Mouse (Mus musculus) heart, postnatal 0 days (tissue): ENCODE data around the gene B3galt6. TPM values are rescaled to one million over a fixed set of nuclear protein-coding genes. Genes with fewer than 3 reads are reported as not detected.

Experiments used
- ATAC-seq: fragments of 200-750 bp; cut with Nextera tagmentation; 2 replicates; pipeline ENCODE4 v1.8.0; 2017; ENCODE audit warnings: low read depth, moderate number of reproducible peaks, moderate library complexity; ENCODE audit not compliant: insufficient read depth
- DNase-seq: peaks from one replicate; pipeline ENCODE4 v3.0.0-alpha.2; 2016; ENCODE audit warnings: low spot score
- H3K27ac ChIP-seq: fragments of 300-500 bp; sonication (generic); 2 replicates; pipeline ENCODE4 v1.5.1; 2014; ENCODE audit warnings: low read depth, mild to moderate bottlenecking
- H3K27me3 ChIP-seq: fragments of 300-500 bp; sonication (generic); 2 replicates; pipeline ENCODE4 v1.6.1; 2014; ENCODE audit warnings: low read length, mixed read lengths; ENCODE audit not compliant: control insufficient read depth, insufficient read depth
- H3K36me3 ChIP-seq: fragments of 300-500 bp; sonication (generic); replicated peaks from 2 replicates; pipeline ENCODE4 v1.6.1; 2014; ENCODE audit warnings: low read length, mixed read lengths; ENCODE audit not compliant: control insufficient read depth, insufficient read depth
- H3K4me1 ChIP-seq: fragments of 300-500 bp; sonication (generic); 2 replicates; pipeline ENCODE4 v1.6.1; 2014; ENCODE audit warnings: antibody characterized with exemption; ENCODE audit not compliant: control insufficient read depth, insufficient read depth
- H3K4me2 ChIP-seq: fragments of 300-500 bp; sonication (generic); 2 replicates; pipeline ENCODE4 v1.6.1; 2014; ENCODE audit warnings: low read depth, mild to moderate bottlenecking, low read length, moderate library complexity
- H3K4me3 ChIP-seq: fragments of 300-500 bp; sonication (generic); 2 replicates; pipeline ENCODE4 v1.5.1; 2014; ENCODE audit warnings: low read depth, low read length
- H3K9ac ChIP-seq: fragments of 300-500 bp; sonication (generic); replicated peaks from 2 replicates; pipeline ENCODE4 v1.6.1; 2014; ENCODE audit warnings: low read depth, low read length, mixed read lengths
- H3K9me3 ChIP-seq: fragments of 300-500 bp; sonication (generic); replicated peaks from 2 replicates; pipeline ENCODE4 v1.6.1; 2016; ENCODE audit warnings: low read length; ENCODE audit not compliant: control insufficient read depth
- CTCF ChIP-seq: IDR thresholded peaks from 2 replicates; pipeline ENCODE4 v1.5.1; 2016; ENCODE audit warnings: antibody characterized with exemption, control low read depth, low read depth
- EP300 ChIP-seq: IDR thresholded peaks from 2 replicates; pipeline ENCODE4 v1.6.1; 2016; ENCODE audit warnings: antibody characterized with exemption, low read depth
- WGBS: fragments of 180-500 bp; shearing (Covaris S2); extraction: QIAGEN DNeasy Blood & Tissue Kit; methylation state at CpG from one replicate; pipeline ENCODE4 v1.1.7; 2014; 5-methylcytosine and 5-hydroxymethylcytosine counted together
- polyA plus RNA-seq: library from polyadenylated mRNA; unstranded; fragments of >200 nt; fragmentation: Nextera tagmentation; extraction: Ambion mirVana; gene quantifications from 2 replicates; pipeline ENCODE4 v1.2.1, GENCODE M21; 2015
- total RNA-seq: library from RNA; depleted of rRNA; stranded (reverse); fragments of >200 nt; gene quantifications from 2 replicates; pipeline ENCODE4 v1.2.3, GENCODE M21; 2014; ENCODE audit warnings: low replicate concordance

B3galt6 gene
- total and polyA plus RNA-seq, 2 experiments from 2014 or later, result 5.7 to 11.2 TPM

DNA sequence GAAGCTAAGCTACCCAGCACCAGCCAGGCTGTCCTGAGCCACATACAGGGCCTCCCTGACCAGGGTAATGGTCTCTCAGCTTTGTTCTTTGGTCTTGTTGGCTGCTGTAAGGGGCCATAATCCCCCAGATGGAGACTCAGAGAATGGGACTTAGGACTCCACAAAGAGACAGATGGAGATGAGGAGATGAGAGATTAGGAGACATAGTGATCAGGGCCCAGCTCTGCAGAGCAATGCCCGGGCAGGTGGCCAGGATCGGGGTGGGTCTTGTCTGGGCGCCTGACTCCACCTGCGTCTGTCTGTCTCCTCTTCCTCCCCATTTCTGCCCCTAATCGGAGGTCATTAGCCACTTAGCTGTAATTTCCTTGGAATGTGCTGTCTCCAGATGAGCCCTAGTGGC, 22.2 kb downstream of the B3galt6 start:
- Histone ChIP-seq H3K9ac (no peak overlapping the region), H3K4me1 (no peaks in the 10 kb centered on the region), H3K9me3 (no peaks in the 10 kb centered on the region), H3K4me2 (no peak overlapping the region), H3K27me3 (no peaks in the 10 kb centered on the region), H3K27ac (no peak overlapping the region), H3K4me3 (no peak overlapping the region), H3K36me3 (no peaks in the 10 kb centered on the region)
- ATAC-seq, result no peak
- no peak for TF ChIP-seq EP300
- TF ChIP-seq CTCF, result no peak
- no peak for DNase-seq
- WGBS, result 69% methylated on average over 5 of the region's 5 CpGs

DNA sequence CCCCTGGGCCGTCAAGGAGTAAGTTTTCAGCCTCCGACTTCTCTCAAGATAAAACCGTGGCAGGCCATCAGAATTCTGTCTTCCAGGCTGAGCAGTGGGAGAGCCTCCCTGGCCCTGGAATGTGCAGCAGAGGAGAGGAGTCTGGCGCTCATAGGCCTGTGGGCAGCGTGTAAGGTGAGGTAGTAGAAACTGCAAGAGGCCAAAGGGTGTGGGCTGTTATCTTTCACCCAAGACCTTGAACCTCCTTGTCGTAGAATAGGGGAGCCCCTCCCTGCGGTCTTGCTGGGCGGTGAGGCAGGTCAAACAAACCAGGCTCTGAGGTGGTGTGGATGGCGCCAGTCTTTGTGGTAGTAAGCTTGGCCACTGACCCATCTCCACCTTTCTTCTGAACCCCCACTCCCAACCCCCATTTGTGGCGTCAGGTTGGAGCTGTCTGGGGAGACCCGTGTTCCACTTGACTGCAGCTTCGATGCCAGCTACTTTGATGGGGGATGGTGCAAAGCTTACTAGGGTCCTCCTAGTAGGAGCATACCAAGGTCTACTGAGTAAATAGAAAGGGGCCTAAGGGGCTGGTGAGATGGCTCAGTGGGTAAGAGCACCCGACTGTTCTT, 23.3 kb downstream of the B3galt6 start:
- no peaks in the 10 kb centered on the region for H3K4me1 ChIP-seq
- 67% methylated on average over 13 of the region's 13 CpGs for WGBS

DNA sequence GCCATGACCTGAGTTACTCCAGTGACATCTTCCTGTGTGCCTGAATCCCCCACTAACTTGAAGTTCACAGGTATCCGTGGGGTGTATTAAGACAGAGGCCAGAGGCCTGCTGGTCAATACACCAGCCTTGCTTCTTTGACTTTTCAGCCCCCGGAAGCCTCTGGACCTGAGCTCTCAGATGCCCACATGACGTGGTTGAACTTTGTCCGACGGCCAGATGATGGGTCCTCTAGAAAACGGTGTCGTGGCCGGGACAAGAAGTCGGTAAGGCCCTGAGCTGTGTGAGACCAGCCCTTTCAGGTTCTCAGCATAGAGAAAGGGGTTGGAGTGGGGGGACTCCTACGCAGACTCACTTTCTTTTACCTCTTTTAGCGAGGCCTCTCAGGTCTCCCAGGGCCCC, 28.1 kb downstream of the B3galt6 start:
- H3K27me3 ChIP-seq, result no peaks in the 10 kb centered on the region
- ATAC-seq (no peak), DNase-seq (no peak)
- H3K4me2 ChIP-seq, result no peak overlapping the region
- TF ChIP-seq EP300 (no peak), CTCF (no peak)
- no peak overlapping the region for H3K4me3 ChIP-seq
- 87% methylated on average over 11 of the region's 11 CpGs for WGBS
- no peaks in the 10 kb centered on the region for H3K9me3 ChIP-seq
- peaks cover 7% of the 10 kb centered on the region; the same call in 1 of the 2 replicates for H3K36me3 ChIP-seq
- 0 out of 2 replicates have a peak overlapping the region, but pooled peaks have one; percentile 15 for H3K9ac ChIP-seq
- no peak overlapping the region for H3K27ac ChIP-seq
- 0 out of 2 replicates have a peak, but pooled peaks cover 5% of the 10 kb centered on the region for H3K4me1 ChIP-seq

More for the DNA sequence above, 23.3 kb downstream of the B3galt6 start:
- no peak overlapping the region for H3K4me2 ChIP-seq
- TF ChIP-seq CTCF, result no peak
- no peak for TF ChIP-seq EP300
- no peaks in the 10 kb centered on the region for H3K27me3 ChIP-seq
- DNase-seq (no peak), ATAC-seq (no peak)
- H3K4me3 ChIP-seq, result no peak overlapping the region
- no peak overlapping the region for H3K9ac ChIP-seq
- H3K9me3 ChIP-seq, result no peaks in the 10 kb centered on the region
- no peak overlapping the region for H3K27ac ChIP-seq
- peaks cover 7% of the 10 kb centered on the region; the same call in 1 of the 2 replicates for H3K36me3 ChIP-seq

DNA sequence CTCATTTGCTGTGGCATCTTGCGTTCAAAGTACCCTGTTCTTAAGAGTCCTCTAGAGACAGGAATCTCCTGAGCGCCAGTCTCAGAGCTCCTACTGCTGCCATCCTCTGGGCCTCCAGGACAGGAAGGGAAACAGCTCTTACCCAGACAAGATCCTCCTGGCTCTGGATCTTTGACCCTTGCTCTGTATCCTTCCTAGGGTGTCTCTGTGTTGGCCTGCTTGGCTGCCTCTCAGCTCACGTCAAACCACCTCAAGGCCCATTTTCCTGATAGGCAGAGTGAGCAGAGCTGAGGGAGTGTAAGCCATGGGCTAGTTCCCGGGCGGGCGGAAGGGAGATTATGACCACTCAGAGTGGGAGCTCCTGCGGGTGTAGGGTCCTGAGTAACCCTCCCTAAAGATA, 29.3 kb downstream of the B3galt6 start:
- DNase-seq (no peak), ATAC-seq (no peak)
- TF ChIP-seq EP300 (no peak), CTCF (no peak)
- WGBS, result 59% methylated on average over 7 of the region's 7 CpGs
- H3K4me1 ChIP-seq, result 0 out of 2 replicates have a peak, but pooled peaks cover 5% of the 10 kb centered on the region
- no peak overlapping the region for H3K27ac ChIP-seq
- peak overlapping the region; percentile 87 for H3K4me2 ChIP-seq
- no peaks in the 10 kb centered on the region for H3K27me3 ChIP-seq
- H3K9me3 ChIP-seq, result no peaks in the 10 kb centered on the region
- peak overlapping the region; percentile 61; the same call in 1 of the 2 replicates for H3K4me3 ChIP-seq
- H3K9ac ChIP-seq, result peak overlapping the region; percentile 57; the same call in 1 of the 2 replicates
- H3K36me3 ChIP-seq, result peaks cover 14% of the 10 kb centered on the region

DNA sequence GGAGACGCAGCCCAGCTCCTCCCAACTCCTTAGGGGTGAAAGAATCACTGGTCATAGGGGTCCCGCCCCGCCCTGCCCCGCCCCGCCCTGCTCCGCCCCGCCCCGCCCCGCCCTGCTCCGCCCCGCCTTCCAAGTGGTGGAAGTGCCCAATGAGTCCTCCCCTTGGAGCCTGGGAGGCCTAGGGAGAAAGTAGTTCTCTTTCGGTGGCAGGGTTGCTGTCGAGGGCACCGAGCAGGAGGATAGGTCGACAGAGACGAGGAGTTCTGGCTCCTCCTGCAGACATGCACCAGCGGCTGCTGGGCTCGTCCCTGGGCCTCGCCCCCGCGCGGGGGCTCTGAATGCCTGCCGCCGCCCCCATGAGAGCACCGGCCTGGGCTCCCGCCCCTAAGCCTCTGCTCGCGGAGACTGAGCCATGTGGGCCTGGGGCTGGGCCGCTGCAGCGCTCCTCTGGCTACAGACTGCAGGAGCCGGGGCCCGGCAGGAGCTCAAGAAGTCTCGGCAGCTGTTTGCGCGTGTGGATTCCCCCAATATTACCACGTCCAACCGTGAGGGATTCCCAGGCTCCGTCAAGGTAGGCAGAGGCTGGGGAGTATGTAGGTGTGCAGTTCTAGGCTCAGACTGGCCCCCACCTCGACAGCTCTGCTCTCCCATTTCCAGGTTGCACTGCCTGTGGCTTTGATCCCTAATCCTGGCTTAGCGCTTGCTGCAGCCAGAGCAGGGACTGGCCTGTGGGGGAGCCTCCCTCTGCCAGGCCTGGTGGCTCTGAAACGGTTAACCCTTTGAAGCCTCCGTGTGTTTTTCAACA, 30.1 kb downstream of the B3galt6 start, which contains the start of gene C1qtnf12:
Gene C1qtnf12, plus strand, starts transcription at position 152 of the 805 bp plus-strand sequence.
- Histone ChIP-seq H3K4me2 (peak within 1 kb of the TSS; percentile 87), H3K9ac (peak within 1 kb of the TSS; percentile 57), H3K27ac (no peak within 1 kb of the TSS), H3K4me1 (0 out of 2 replicates have a peak, but pooled peaks cover 5% of the 10 kb centered on the region), H3K4me3 (peak within 1 kb of the TSS; percentile 61), H3K27me3 (no peaks in the 10 kb centered on the region), H3K9me3 (no peaks in the 10 kb centered on the region), H3K36me3 (peaks cover 21% of the 10 kb centered on the region)
- TF ChIP-seq CTCF (no peak), EP300 (no peak)
- 2% methylated on average over 37 of the region's 42 CpGs for WGBS
- peak; percentile 80 for ATAC-seq
- DNase-seq, result peak; percentile 30
